Mouse (Mus musculus) stomach, postnatal 0 days (tissue): Measurements from ENCODE around the gene P2ry14. TPM values are rescaled to one million over a fixed set of nuclear protein-coding genes. Genes with fewer than 3 reads are reported as not detected.

ENCODE experiments used
- ATAC-seq: fragments of 200-750 bp; cut with Nextera tagmentation; 2 replicates; pipeline ENCODE4 v1.8.0; 2017; ENCODE audit not compliant: low FRiP score, low TSS enrichment
- DNase-seq: peaks from one replicate; pipeline ENCODE4 v3.0.0-alpha.2; 2016; ENCODE audit warnings: low spot score
- H3K27ac ChIP-seq: fragments of 300-500 bp; sonication (generic); replicated peaks from 2 replicates; pipeline ENCODE4 v1.5.1; 2014; ENCODE audit warnings: mild to moderate bottlenecking, control low read depth
- H3K27me3 ChIP-seq: fragments of 300-500 bp; sonication (generic); 2 replicates; pipeline ENCODE4 v1.6.1; 2014; ENCODE audit warnings: low read length; ENCODE audit not compliant: control insufficient read depth, insufficient read depth
- H3K36me3 ChIP-seq: fragments of 300-500 bp; sonication (generic); 2 replicates; pipeline ENCODE4 v1.6.1; 2014; ENCODE audit warnings: low read length, mixed read lengths; ENCODE audit not compliant: control insufficient read depth, insufficient read depth
- H3K4me1 ChIP-seq: fragments of 300-500 bp; sonication (generic); replicated peaks from 2 replicates; pipeline ENCODE4 v1.6.1; 2014; ENCODE audit warnings: antibody characterized with exemption; ENCODE audit not compliant: control insufficient read depth, insufficient read depth
- H3K4me2 ChIP-seq: fragments of 300-500 bp; sonication (generic); replicated peaks from 2 replicates; pipeline ENCODE4 v1.6.1; 2014; ENCODE audit warnings: low read depth, mild to moderate bottlenecking, control low read depth, moderate library complexity
- H3K4me3 ChIP-seq: fragments of 300-500 bp; sonication (generic); 2 replicates; pipeline ENCODE4 v1.5.1; 2014; ENCODE audit warnings: low read depth, low read length, control low read depth
- H3K9ac ChIP-seq: fragments of 300-500 bp; sonication (generic); 2 replicates; pipeline ENCODE4 v1.6.1; 2014; ENCODE audit warnings: mild to moderate bottlenecking, low read length, control low read depth, mixed read lengths
- H3K9me3 ChIP-seq: fragments of 300-500 bp; sonication (generic); 2 replicates; pipeline ENCODE4 v1.6.1; 2016; ENCODE audit warnings: low read length; ENCODE audit not compliant: control insufficient read depth
- CTCF ChIP-seq: IDR thresholded peaks from 2 replicates; pipeline ENCODE4 v1.5.1; 2016; ENCODE audit warnings: antibody characterized with exemption, low read depth, mild to moderate bottlenecking, moderate library complexity
- EP300 ChIP-seq: optimal IDR thresholded peaks from 2 replicates; pipeline ENCODE3; 2016; ENCODE audit warnings: antibody characterized with exemption
- WGBS: fragments of 180-500 bp; shearing (Covaris S2); extraction: QIAGEN DNeasy Blood & Tissue Kit; methylation state at CpG from one replicate; pipeline ENCODE4 v1.1.7; 2014; 5-methylcytosine and 5-hydroxymethylcytosine counted together
- polyA plus RNA-seq: library from polyadenylated mRNA; unstranded; fragments of >200 nt; fragmentation: Nextera tagmentation; extraction: Ambion mirVana; gene quantifications from 2 replicates; pipeline ENCODE4 v1.2.1, GENCODE M21; 2015

P2ry14 gene
- polyA plus RNA-seq, 1 experiment from 2014 or later, result 9.8 TPM

DNA sequence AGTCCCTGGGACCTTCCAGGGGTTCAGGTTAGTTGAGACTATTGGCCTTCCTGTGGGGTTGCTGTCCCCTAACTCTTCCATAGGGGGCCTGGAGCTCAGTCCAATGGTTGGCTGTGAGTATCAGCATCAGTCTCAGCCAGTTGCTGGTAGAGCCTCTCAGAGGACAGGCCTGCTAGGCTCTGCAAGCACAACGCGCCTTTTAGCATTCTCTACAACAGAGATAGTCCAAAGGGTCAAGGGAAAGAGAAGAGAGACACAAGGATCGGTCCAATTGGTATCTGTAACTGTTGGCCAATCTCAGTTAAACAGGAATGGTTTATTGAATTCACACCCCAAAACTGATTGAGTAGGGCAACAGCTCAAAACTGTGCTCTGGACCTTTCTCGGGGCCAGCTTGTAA, 46.0 kb downstream of the P2ry14 start:
- Histone ChIP-seq H3K27me3 (no peaks in the 10 kb centered on the region), H3K36me3 (no peaks in the 10 kb centered on the region), H3K4me2 (no peak overlapping the region), H3K9me3 (no peaks in the 10 kb centered on the region), H3K4me1 (no peaks in the 10 kb centered on the region), H3K27ac (no peak overlapping the region), H3K4me3 (no peak overlapping the region), H3K9ac (no peak overlapping the region)
- DNase-seq (no peak), ATAC-seq (no peak)
- no peak for TF ChIP-seq CTCF
- TF ChIP-seq EP300, result no peak
- 96% methylated on average over 4 of the region's 4 CpGs for WGBS

GRCm38 (mm10) chr3:59104462-59104861, 49.0 kb downstream of the P2ry14 start:
- Histone ChIP-seq H3K27ac (no peak overlapping the region), H3K4me2 (no peak overlapping the region), H3K4me1 (no peaks in the 10 kb centered on the region), H3K36me3 (no peaks in the 10 kb centered on the region), H3K27me3 (no peaks in the 10 kb centered on the region), H3K9ac (no peak overlapping the region), H3K4me3 (no peak overlapping the region), H3K9me3 (no peaks in the 10 kb centered on the region)
- no peak for ATAC-seq
- no peak for DNase-seq
- TF ChIP-seq EP300 (no peak), CTCF (no peak)
- 73% methylated on average over 4 of the region's 4 CpGs for WGBS

DNA sequence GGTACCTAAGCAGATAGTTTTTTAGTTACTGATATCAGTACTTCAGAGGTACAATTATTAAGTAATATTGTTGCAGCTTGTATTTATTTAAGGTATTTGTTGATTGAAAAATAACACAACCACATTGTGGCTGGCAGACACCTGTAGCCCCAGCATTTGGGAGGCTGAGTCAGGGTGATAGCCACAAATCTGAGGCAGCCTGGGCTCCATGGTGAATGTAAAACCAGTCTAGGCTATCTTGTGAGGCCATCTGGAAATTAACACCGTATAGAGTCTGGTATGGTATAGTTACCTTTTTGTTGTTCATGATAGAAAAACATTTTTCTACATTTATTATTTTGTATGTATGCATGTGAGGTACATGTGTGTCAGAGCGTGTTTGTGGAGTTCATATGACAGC, 51.3 kb downstream of the P2ry14 start:
- Histone ChIP-seq H3K4me2 (no peak overlapping the region), H3K36me3 (no peaks in the 10 kb centered on the region), H3K27ac (no peak overlapping the region), H3K27me3 (no peaks in the 10 kb centered on the region), H3K4me1 (no peaks in the 10 kb centered on the region), H3K9me3 (no peaks in the 10 kb centered on the region), H3K9ac (no peak overlapping the region), H3K4me3 (no peak overlapping the region)
- DNase-seq (no peak), ATAC-seq (no peak)
- no peak for TF ChIP-seq EP300
- TF ChIP-seq CTCF, result no peak
- WGBS, result 96% methylated on average over 2 of the region's 2 CpGs

DNA sequence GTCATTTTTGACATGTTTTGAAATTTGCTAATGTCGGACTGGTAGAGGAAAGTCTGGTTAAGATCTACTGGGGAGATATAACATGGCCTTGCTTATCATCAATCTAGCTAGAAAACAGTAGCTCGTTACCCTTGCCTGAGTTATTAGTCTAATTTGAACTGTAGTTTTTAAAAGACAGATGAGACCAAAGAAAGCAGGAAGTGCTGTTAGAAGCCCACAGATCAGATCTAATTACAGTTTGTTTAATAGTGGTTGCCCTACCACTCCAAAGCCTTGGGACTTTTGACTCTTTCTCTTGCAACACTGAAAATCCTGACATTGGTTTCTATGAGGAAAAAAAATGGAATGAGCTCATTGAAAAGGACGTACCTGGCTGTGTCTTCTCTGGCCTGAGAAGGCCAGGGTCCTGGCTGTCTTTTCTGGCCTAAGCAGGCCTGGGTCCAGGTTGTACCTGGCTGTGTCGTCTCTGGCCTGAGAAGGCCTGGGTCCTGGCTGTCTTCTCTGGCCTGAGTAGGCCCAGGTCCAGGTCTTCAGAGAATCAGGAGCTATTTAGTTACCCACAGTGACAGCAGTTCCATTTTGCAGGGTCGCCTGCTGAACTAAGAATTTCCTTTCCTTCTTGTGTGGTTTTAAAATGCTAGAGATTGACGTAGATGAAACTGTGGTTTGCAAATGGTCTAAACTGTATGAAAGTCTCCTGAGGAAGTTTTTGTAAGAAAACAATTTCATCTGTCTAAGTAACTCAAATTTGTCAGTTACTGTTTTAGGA, 52.0 kb downstream of the P2ry14 start, which contains the start of gene Gpr171:
TSS of gene Gpr171 (minus strand) at position 604 of the 769 bp plus-strand sequence.
- Histone ChIP-seq H3K4me2 (no peak within 1 kb of the TSS), H3K9ac (no peak within 1 kb of the TSS), H3K4me1 (no peaks in the 10 kb centered on the region), H3K9me3 (no peaks in the 10 kb centered on the region), H3K36me3 (no peaks in the 10 kb centered on the region), H3K4me3 (no peak within 1 kb of the TSS), H3K27me3 (no peaks in the 10 kb centered on the region), H3K27ac (no peak within 1 kb of the TSS)
- ATAC-seq (no peak), DNase-seq (no peak)
- WGBS, result 72% methylated on average over 6 of the region's 6 CpGs
- TF ChIP-seq CTCF (no peak), EP300 (no peak)

GRCm38 (mm10) chr3:59098540-59098939, 54.9 kb downstream of the P2ry14 start:
- no peak for TF ChIP-seq CTCF
- no peak for TF ChIP-seq EP300
- H3K9me3 ChIP-seq, result no peaks in the 10 kb centered on the region
- WGBS, result 88% methylated on average over 10 of the region's 10 CpGs
- no peaks in the 10 kb centered on the region for H3K4me1 ChIP-seq
- H3K9ac ChIP-seq, result no peak overlapping the region
- H3K4me3 ChIP-seq, result no peak overlapping the region
- no peak overlapping the region for H3K4me2 ChIP-seq
- no peaks in the 10 kb centered on the region for H3K27me3 ChIP-seq
- no peak overlapping the region for H3K27ac ChIP-seq
- no peak for ATAC-seq
- DNase-seq, result no peak
- no peaks in the 10 kb centered on the region for H3K36me3 ChIP-seq

DNA sequence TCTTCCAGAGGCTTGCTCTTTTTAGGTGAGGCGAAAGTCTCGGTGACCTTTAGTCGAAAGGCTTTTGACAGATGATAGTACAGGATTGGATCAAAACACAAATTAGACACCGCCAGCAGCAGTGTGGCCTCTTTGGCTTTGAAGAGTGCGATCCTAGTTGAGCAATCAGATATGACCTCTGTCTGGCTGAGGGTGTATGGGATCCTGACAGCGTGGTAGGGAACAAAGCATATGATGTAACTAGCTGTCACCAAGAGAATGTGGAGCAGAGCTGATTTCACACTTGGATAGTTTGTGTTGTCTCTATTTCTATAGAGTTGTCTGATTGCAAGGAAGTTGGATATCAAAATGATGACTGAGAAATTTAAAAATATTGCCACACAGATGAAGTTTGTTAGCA, 56.0 kb downstream of the P2ry14 start:
- Histone ChIP-seq H3K9ac (no peak overlapping the region), H3K27ac (no peak overlapping the region), H3K27me3 (no peaks in the 10 kb centered on the region), H3K4me2 (no peak overlapping the region), H3K36me3 (no peaks in the 10 kb centered on the region), H3K4me3 (no peak overlapping the region), H3K9me3 (no peaks in the 10 kb centered on the region), H3K4me1 (no peaks in the 10 kb centered on the region)
- no peak for DNase-seq
- ATAC-seq, result no peak
- 82% methylated on average over 6 of the region's 6 CpGs for WGBS
- TF ChIP-seq EP300 (no peak), CTCF (no peak)
